Mouse (Mus musculus): Measurements from ENCODE around the gene Iqce. TPM values are rescaled to one million over a fixed set of nuclear protein-coding genes. Genes with fewer than 3 reads are reported as not detected.
A peak's percentile ranks its signal among the peaks of the same experiment; 100 is the strongest.

Gene Iqce
- 6.4 and 7.3 TPM in 2 replicates for total RNA-seq (2012; rRNA removed)
- 10 to 100 TPM in 1 of 2 experiments, not detected in 1; 21.2 TPM for polyA plus RNA-seq (2012; ENCODE audit: insufficient read depth in 1 of 2, insufficient read length in 2 of 2, low read depth in 1 of 2, low replicate concordance in 2 of 2, missing spikeins in 1 of 2)

GRCm38 (mm10) chr5:140702103-140702513 lies at the start of gene Iqce:
Gene Iqce, minus strand, starts transcription at chr5:140702378.
- Histone ChIP-seq H3K27ac (ENCODE audit: control insufficient read depth, low read depth, low read length) (peak within 1 kb of the TSS; percentile 88), H3K4me1 (ENCODE audit: control insufficient read depth in 1 of 2, insufficient read depth in 2 of 2, low read length in 2 of 2) (peaks cover 0 to 19% of the 10 kb centered on the region in 2 experiments; a peak in 3 of 4 replicates), H3K9me3 (replicated peaks; ENCODE audit: insufficient read depth, low read length) (no peaks in the 10 kb centered on the region), H3K27me3 (ENCODE audit: control insufficient read depth in 1 of 2, insufficient read depth in 2 of 2, low read length in 2 of 2) (no peaks in the 10 kb centered on the region), H3K79me2 (ENCODE audit: control insufficient read depth, insufficient read depth, low read length, poor library complexity) (peaks cover 4% of the 10 kb centered on the region; the same call in 1 of the 2 replicates), H3K9ac (ENCODE audit: control insufficient read depth, low read depth, low read length, poor library complexity, severe bottlenecking) (peak within 1 kb of the TSS; percentile 76), H3K4me3 (ENCODE audit: control insufficient read depth in 1 of 2, insufficient read depth in 1 of 2, low read depth in 2 of 2, low read length in 2 of 2) (peak within 1 kb of the TSS; percentile 75 to 83), H3K36me3 (ENCODE audit: control insufficient read depth in 1 of 2, insufficient read depth in 2 of 2, low read length in 2 of 2) (peaks cover 0 to 17% of the 10 kb centered on the region in 2 experiments; a peak in 2 of 4 replicates)
- DNase-seq (ENCODE audit: low read depth, low spot score), result peak; percentile 96
- no peak; the same call in 1 of the 2 replicates for TF ChIP-seq TBP (IDR thresholded peaks at IDR 0.05; ENCODE audit: low read depth, low read length)
- TF ChIP-seq MXI1 (IDR thresholded peaks at IDR 0.05; ENCODE audit: low read depth, low read length), result peak; percentile 84
- TF ChIP-seq ELF1 (IDR thresholded peaks at IDR 0.05; ENCODE audit: low read depth, low read length), result peak; percentile 61; the same call in 1 of the 2 replicates
- TF ChIP-seq E2F4 (IDR thresholded peaks at IDR 0.05; ENCODE audit: borderline replicate concordance, low read depth, low read length), result no peak; the same call in 1 of the 2 replicates
- TF ChIP-seq NRF1 (IDR thresholded peaks at IDR 0.05; ENCODE audit: insufficient read depth, low read depth, low read length, poor library complexity, severe bottlenecking), result peak; percentile 53; the same call in 1 of the 2 replicates
- TF ChIP-seq ZMIZ1 (IDR thresholded peaks at IDR 0.05; ENCODE audit: low read depth, low read length), result peak; percentile 25; the same call in 1 of the 2 replicates
- TF ChIP-seq HCFC1 (IDR thresholded peaks at IDR 0.05; ENCODE audit: low read depth, low read length), result peak; percentile 80
- peak; percentile 90 for TF ChIP-seq ZNF384 (IDR thresholded peaks at IDR 0.05; ENCODE audit: low read depth, low read length)
- TF ChIP-seq NELFE (IDR thresholded peaks at IDR 0.05; ENCODE audit: low read depth, low read length), result peak; percentile 64
- no peak for TF ChIP-seq TCF12 (IDR thresholded peaks at IDR 0.05; ENCODE audit: low read depth, low read length)
- peak; percentile 93 for TF ChIP-seq SIN3A (IDR thresholded peaks at IDR 0.05; ENCODE audit: low read length)
- TF ChIP-seq ETS1 (IDR thresholded peaks at IDR 0.05; ENCODE audit: low read depth, low read length), result peak; percentile 22; the same call in 1 of the 2 replicates
- no peak for TF ChIP-seq MAX (IDR thresholded peaks at IDR 0.05; ENCODE audit: low read length)
- TF ChIP-seq SMC3 (IDR thresholded peaks at IDR 0.05; ENCODE audit: low read depth, low read length), result no peak
- TF ChIP-seq BHLHE40 (IDR thresholded peaks at IDR 0.05; ENCODE audit: borderline replicate concordance, low read depth, low read length), result peak; percentile 29; the same call in 1 of the 2 replicates
- peak; percentile 71 to 74 for TF ChIP-seq POLR2A (IDR thresholded peaks at IDR 0.05; ENCODE audit: control insufficient read depth in 1 of 2, insufficient read depth in 1 of 2, low read depth in 1 of 2, low read length in 2 of 2, poor library complexity in 1 of 2)
- TF ChIP-seq MYC (IDR thresholded peaks at IDR 0.05; ENCODE audit: low read depth, low read length), result peak; percentile 50; the same call in 1 of the 2 replicates

GRCm38 (mm10) chr5:140750925-140751324 lies 48.7 kb upstream of the Iqce start:
- H3K27ac ChIP-seq (ENCODE audit: control insufficient read depth, low read depth, low read length), result no peak overlapping the region
- peak; percentile 66 for DNase-seq (ENCODE audit: low read depth, low spot score)
- no peaks in the 10 kb centered on the region for H3K9me3 ChIP-seq (replicated peaks; ENCODE audit: insufficient read depth, low read length)
- TF ChIP-seq MEF2A (IDR thresholded peaks at IDR 0.05; ENCODE audit: extremely low read depth, insufficient replicate concordance, low read depth, low read length, poor library complexity, severe bottlenecking), result no peak
- TF ChIP-seq SMC3 (IDR thresholded peaks at IDR 0.05; ENCODE audit: low read depth, low read length), result peak; percentile 54
- TF ChIP-seq ZC3H11A (IDR thresholded peaks at IDR 0.05; ENCODE audit: low read depth, low read length), result 0 out of 2 replicates have a peak, but pooled peaks have one; percentile 15
- TF ChIP-seq CTCF (IDR thresholded peaks at IDR 0.05 in 2 of 3, conservative IDR thresholded peaks at IDR 0.05 in 1 of 3; ENCODE audit: control insufficient read depth in 1 of 3, insufficient read depth in 1 of 3, low read depth in 2 of 3, low read length in 3 of 3, poor library complexity in 1 of 3, severe bottlenecking in 1 of 3), result peak; percentile 58 to 89 (median 74)
- no peak for TF ChIP-seq ZKSCAN1 (IDR thresholded peaks at IDR 0.05; ENCODE audit: low read depth, low read length)
- TF ChIP-seq MYB (IDR thresholded peaks at IDR 0.05; ENCODE audit: low read depth, low read length), result no peak
- TF ChIP-seq ZNF384 (IDR thresholded peaks at IDR 0.05; ENCODE audit: low read depth, low read length), result peak; percentile 57
- peak; percentile 44 for TF ChIP-seq RAD21 (IDR thresholded peaks at IDR 0.05; ENCODE audit: low read depth, low read length)
- no peaks in the 10 kb centered on the region for H3K79me2 ChIP-seq (ENCODE audit: control insufficient read depth, insufficient read depth, low read length, poor library complexity)
- no peak overlapping the region for H3K4me3 ChIP-seq (ENCODE audit: control insufficient read depth in 1 of 2, insufficient read depth in 1 of 2, low read depth in 2 of 2, low read length in 2 of 2)
- peaks cover 0 to 14% of the 10 kb centered on the region in 2 experiments; a peak in 2 of 4 replicates for H3K4me1 ChIP-seq (ENCODE audit: control insufficient read depth in 1 of 2, insufficient read depth in 2 of 2, low read length in 2 of 2)
- no peak overlapping the region for H3K9ac ChIP-seq (ENCODE audit: control insufficient read depth, low read depth, low read length, poor library complexity, severe bottlenecking)
- H3K27me3 ChIP-seq (ENCODE audit: control insufficient read depth in 1 of 2, insufficient read depth in 2 of 2, low read length in 2 of 2), result no peaks in the 10 kb centered on the region
- H3K36me3 ChIP-seq (ENCODE audit: control insufficient read depth in 1 of 2, insufficient read depth in 2 of 2, low read length in 2 of 2), result peaks cover 0 to 3% of the 10 kb centered on the region in 2 experiments; a peak in 1 of 4 replicates

Measured in MEL (cell line).